Mouse (Mus musculus) ES-CJ7 (cell line): ENCODE results near the gene Slc25a44.
A peak's percentile ranks its signal among the peaks of the same experiment; 100 is the strongest.
"Not testable (repeated sequence)": the region's sequence is repeated elsewhere in the genome, so short reads cannot be mapped to it uniquely, and the experiment has no call there.

Experiments used
- DNase-seq: peaks from one replicate; pipeline ENCODE4 v3.0.0; 2011; ENCODE audit warnings: low read depth, low spot score

The Slc25a44 gene

DNA sequence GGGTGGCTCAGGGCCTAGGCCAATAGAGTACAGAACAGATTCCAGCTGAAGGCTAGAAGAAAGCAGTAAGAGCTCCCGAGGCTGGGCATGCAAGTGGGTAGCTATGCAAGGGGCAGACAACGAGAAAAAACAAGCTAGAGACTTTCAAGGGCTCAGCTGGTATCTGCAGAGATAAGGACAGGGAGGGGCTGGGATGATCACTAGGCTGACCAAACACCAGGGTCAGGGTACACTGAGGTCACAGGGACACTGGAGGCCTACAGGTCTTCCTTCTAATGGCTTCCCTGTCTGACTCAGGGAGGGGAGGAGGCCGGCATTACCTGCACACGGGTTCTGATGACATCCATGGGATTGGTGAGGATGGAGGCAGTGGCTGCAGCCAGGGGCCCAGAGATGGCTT is 9.3 kb downstream of the Slc25a44 start:
- DNase-seq: no peak

DNA sequence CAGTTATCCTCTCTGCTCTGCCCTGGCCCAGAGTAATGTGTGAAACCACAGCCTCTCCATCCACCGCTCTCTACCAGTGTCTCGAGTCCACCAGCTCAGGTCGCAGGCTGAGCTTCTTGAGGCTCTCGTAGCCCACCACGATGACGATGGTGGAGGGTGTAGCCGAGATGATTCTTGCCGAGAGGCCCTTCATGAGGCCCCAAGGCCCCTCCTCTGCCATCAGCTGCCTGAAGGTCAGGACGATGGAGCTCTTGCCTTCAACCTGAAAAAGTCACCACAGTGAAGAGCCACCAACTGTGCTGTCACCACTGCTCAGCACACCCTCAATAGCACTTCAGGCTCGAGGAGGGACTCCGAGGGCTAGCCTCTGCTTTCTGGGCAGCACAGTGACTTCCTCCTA is 12.3 kb downstream of the Slc25a44 start:
- no peak for DNase-seq

DNA sequence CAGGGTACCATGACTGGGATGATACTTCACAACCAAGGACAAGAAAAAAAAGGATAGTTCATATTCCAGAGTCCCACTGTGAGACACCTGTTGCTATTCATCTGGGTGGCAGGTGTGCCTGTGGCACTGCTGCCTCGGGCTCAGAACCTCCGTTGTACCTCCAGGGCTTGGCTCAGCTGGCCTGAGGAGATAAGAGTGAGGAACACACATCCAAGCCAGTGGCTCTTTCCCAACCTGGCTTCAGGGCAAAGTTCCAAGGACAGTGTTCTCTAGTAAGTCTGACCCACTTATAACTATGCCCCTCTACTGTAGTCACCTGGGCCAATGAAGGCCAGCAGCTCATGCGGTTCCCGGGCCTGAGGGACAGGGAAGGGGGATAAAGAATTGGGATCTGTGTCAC is 13.3 kb downstream of the Slc25a44 start:
- no peak for DNase-seq

DNA sequence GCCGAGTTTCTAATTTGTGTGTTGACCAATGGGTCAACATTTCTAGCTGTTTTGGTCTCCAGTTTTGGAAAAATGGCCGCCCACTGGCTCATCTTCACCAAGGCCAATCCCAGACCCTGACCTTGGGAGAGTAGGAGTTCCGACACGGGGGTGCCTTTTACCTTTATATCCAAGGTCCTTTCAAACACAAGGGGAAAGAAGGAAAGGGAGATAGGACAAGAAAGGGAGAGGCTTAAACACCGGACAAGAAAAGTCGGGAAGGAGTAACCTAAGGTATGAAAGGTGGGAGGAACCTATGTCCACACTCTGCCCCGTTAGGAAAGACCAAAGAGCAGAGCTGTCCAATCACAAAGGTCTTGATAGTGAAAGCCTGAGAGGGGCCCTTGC is 14.3 kb downstream of the Slc25a44 start:
- peak; percentile 63 for DNase-seq

DNA sequence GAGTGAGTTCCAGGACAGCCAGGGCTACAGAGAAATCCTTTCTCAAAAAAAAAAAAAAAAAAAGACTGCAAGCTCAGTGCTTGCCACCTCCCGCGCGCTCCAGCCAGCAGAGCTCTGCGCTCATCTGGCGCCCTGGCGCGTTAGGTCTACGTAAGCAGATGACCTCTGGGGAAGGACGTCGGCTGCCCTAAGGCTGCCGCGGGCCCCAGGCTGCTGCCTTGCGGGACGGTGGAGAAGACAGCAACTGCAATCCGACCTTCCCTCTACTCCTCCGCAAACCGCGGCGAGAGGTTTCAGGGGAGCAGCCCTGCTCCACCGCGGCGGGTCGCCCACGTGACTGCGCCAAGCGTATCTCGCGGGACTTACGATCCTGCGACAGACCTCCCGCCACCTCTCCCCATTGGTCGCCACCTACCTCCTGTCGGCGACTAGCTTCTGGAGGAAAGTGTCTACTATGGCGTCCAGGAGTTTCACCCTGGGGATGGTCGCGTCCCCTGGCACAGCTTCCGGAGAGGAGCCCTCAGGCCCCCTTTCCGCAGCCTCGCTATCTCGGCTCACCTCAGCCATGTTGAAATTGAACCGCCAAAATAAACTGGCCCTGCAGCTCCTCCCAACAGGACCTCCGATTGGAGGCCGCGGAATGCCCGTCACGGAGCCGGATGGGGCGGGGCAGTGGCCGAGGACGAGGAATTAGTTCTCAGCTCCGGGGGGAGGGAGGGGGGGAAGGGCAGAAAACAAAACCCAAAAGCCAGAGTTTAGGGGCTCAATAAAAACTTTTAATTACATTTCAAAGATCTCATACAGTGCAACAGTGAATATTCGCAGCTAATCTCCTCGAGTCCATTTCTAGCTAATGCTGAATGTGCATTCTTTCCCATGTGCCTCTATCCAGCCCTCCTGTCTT is 14.9 kb downstream of the Slc25a44 start, which contains the start of gene Pmf1:
Pmf1 (minus strand) TSS at position 591 of the 904 bp plus-strand sequence.
- peak; percentile 93 for DNase-seq

DNA sequence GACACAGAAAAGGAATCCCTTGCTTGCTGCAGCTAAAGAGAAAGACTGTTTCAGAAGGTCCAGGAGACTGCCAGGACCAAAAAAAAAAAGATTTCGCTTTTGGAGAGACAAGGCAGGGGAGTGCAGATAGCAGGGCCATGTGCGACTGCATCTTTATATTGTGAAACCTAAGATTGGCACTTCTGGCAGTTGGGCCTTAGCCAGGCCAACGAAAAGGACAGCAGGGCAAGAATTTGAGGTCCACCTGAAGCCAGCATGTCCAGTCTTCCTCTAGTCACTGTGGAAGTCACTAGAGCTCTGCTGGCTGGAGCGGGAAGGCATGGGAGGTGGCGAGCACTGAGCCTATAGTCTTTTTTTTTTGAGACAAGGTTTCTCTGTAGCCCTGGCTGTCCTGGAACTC is 16.0 kb downstream of the Slc25a44 start:
- DNase-seq: no peak

DNA sequence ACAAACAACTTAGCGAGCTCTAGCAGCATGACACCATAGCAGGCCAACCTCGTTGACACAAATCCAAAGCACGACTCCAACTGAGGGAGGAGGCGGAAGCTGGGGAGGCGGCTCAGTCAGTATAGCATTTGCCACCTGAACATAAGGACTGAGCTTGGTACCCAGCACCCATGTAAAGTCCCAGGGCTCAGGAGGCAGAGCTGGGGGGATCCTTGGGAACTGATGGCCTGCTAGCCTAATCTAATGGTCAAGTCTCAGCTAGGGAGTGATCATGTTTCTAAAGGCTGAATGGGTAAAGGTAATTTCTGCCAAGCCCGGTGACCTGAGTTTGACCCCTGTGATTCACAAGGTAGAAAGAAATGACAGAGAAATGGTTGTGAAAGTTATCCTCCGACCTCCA is 17.4 kb downstream of the Slc25a44 start:
- DNase-seq: no peak

DNA sequence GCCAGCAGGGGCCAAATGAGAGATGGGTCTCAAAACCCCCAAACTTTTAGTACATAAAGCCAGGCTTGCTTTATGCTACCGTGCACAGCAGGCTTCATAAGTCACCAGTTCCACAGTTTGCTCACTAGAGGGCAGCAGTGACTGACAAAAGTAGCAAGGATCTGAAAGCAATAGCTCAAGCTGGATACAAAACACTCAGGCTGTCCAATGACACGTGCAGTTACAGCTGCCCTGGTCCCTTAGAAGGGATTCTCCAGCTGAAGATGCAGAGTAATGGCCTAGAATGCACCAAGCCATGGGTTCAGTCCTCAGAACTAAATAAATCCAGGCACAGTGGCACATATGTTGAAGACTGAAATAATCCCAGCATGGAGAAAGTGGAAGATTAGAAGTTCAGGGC is 17.8 kb downstream of the Slc25a44 start:
- peak; percentile 90 for DNase-seq

DNA sequence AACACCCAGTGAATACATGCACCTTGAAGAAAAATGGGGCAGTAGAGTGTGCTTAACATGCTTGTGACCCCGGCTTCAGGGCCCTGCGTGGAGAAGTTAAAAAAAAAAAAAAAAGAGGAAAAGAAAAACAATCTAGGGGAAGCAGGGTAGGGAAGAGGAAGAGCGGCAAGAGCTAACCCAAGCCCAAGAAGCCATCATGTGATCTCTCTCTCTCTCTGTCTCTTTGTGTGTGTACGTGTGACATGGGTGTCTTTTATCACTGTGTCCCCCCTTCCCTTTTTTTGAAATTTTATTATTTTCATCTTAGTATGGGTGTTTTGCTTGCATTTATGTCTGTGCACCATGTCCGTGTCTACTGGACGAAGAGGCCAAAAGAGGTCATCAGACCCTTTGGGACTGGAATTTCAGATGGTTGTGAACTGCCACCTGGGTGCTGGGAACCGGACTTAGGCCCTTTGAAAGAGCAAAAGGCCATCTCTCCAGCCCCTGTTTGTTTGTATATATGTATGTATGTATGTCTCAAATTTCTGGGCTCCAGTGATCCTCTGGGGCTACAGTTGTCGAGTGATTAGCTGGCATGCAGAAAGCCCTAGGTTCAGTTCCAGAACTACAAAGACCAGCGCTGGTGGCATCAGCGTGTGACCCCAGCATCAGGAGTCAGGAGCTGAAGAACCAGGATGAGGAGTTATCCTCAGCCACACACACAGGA is 21.3 kb downstream of the Slc25a44 start:
- DNase-seq: no peak

DNA sequence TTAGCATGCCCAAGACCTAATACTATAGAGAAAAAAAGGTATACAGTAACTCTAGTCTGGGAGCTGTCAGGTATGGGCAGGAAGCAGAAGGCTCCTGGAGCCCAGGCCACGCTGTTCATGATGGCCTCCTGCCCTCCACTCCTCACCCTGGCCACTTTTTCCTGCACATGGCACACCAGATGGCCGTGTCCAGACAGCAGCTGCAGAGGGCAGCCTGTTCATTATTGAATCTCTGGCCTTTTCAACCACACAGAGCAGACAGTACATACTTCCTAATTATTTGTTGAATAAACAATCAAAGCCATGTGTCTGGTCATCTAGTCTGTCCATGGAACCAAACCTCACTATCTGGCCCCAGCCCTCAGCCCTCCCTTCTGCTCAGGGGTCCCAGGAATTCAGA is 26.3 kb downstream of the Slc25a44 start:
- no peak for DNase-seq

DNA sequence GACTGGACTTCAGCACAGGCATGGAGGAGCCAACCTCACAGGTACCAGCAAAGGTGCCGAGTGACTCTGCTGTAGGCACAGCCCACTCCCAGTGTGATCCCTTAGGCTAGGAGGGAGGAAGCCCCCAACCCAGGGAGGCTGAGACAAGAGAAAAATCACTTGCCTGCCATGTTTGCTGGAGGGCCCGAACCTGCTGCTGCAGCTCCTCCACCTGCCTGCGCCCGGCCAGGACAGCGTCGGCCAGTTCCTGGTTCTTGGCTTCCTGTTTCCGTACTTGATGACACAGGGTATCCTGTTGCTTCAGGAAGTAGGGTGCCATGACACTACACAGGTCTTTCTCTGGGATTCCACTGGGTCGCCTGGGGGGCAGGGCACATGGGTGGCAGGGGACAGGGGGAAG is 29.2 kb downstream of the Slc25a44 start:
- no peak for DNase-seq

DNA sequence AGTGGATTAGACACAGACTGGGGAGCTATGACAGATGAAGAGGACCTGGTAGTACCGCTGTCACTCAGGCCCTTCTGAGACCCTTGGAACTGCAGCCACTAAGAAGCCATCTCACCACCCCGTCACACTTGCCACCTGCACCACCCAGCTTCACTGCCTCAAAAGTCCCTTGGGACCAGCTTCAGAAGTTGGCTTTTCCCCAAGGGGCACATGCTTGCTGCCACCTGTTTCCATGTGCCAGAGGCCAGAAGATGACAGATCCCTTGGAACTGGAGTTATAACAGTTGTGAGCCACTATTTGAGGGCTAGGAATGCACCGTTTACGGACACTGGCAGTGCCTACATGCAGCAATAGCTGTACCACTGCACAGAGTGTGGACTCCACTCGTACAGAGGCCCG is 29.7 kb downstream of the Slc25a44 start:
- no peak for DNase-seq

DNA sequence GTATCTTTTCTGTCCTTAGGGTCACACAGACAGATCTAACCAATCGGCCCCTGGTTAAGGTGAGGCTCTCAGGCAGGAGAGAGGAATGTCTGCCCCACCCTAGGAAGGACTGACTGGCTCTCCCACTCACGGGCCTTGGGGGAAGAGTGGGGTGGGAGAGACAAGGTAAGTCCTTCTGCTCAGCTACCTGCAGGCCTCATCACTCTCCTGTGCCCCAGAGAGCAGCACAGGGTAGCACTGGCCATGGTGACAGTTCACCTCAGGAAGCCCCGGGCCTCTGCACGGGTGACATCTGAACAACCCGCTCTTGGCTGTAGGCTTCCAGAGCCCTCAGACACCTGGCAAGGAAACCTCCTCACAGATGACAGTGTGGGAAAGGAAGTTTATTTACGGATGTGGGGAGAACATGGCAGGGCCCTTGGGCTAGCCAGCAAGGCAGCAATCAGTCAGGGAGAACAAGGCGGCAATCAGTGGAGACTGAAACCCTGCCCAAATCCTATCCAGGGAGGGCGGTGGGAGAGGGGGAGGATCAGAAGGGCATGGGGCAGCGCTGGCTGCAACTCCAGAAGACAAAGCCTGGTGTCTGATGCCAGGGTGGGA is 31.1 kb downstream of the Slc25a44 start:
- no peak for DNase-seq

DNA sequence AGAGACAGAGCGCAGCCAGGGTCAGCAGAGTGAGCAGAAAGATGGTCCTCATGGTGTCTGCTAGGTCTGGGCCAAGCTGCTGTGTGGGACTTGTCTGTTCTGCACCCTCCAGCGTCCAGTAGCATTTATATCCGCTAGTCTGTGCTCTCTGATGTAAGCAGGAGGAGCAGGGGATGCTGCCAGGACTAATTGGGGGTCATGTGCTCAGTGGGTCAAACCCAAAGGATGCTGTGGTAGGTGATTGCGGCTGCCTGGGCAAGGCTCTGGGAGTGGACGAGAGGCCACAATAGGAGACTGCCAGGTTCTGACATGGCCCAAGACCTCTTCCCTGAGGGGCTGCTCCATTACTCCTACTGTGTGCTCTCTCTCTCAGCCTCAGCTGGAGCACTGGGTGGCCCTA is 40.6 kb downstream of the Slc25a44 start, which contains the start of gene Bglap:
Bglap (minus strand) TSS at position 101 of the 400 bp plus-strand sequence.
- DNase-seq: no peak

DNA sequence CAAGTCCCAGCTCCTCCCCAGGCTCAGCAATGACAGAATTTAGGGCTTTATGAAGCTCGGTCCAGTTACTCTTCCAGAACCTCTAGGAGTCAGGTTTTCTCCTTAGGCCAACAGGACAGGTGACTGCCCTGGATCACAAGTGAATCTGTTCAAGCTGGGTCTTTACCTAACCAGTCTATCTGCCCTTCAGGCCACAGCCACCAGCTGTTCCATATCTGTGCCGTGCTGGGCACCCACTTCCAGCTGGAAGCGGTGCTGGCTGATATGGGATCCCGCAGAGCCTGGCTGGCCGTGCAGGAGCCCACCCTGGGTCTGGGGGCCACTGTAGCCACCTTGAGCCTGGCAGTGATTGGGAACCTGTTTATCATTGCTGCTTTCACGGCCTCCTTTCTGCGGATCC is 42.6 kb downstream of the Slc25a44 start:
- DNase-seq: not testable (repeated sequence)

DNA sequence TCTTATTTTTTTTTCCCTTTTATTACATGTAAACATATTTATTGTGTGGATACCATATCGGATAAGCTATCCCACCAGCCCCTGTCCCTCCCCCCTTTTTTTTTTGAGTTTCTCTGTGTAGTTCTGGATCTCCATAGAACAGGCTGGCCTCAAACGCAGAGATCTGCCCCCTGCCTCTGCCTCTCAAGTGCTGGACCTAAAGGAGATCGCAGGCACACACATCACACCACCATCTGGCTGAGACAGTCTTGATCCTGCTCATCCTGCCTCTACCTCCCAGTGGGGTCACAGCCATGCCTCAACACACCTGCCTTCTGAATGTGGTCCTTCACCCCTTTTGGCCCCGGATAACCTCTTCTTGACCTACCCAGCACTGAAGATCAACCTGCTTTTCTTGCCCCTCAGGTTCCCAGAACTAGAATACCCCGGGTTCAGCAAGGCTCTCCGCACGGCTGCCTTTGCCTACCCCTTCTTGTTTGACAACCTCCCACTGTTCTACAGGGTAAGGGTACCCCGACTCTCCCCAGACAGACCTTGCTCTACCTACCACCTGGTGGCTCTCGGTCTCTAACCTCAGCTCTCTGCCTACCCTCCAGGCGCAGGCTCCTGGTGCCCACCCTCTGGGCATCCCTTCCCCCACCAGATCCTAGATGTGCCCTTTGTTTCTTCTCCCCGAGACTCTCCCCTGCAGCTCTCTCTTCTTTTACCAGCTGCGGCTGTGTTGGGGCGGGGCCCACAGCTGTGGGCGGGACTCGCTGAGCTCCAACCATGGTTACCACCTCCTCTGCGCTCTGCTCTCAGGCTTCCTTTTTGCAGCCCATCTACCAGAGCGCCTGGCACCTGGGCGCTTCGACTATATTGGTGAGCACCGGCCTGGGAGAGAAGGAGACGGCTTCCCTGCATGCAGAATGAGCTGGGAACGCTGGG is 43.3 kb downstream of the Slc25a44 start:
- DNase-seq: peak; percentile 37

DNA sequence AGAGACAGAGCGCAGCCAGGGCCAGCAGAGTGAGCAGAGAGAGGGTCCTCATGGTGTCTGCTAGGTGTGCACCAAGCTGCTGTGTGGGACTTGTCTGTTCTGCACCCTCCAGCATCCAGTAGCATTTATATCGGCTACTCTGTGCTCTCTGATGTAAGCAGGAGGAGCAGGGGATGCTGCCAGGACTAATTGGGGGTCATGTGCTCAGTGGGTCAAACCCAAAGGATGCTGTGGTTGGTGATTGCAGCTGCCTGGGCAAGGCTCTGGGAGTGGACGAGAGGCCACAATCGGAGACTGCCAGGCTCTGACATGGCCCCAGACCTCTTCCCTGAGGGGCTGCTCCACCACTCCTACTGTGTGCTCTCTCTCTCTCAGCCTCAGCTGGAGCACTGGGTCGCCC is 46.3 kb downstream of the Slc25a44 start, which contains the start of gene Bglap2:
Bglap2 (minus strand) TSS at position 101 of the 400 bp plus-strand sequence.
- not testable (repeated sequence) for DNase-seq

DNA sequence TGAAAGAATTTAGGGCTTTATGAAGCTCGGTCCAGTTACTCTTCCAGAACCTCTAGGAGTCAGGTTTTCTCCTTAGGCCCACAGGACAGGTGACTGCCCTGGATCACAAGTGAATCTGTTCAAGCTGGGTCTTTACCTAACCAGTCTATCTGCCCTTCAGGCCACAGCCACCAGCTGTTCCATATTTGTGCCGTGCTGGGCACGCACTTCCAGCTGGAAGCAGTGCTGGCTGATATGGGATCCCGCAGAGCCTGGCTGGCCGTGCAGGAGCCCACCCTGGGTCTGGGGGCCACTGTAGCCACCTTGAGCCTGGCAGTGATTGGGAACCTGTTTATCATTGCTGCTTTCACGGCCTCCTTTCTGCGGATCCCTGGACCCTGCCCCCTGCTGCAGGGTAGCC is 48.3 kb downstream of the Slc25a44 start:
- DNase-seq: not testable (repeated sequence)

DNA sequence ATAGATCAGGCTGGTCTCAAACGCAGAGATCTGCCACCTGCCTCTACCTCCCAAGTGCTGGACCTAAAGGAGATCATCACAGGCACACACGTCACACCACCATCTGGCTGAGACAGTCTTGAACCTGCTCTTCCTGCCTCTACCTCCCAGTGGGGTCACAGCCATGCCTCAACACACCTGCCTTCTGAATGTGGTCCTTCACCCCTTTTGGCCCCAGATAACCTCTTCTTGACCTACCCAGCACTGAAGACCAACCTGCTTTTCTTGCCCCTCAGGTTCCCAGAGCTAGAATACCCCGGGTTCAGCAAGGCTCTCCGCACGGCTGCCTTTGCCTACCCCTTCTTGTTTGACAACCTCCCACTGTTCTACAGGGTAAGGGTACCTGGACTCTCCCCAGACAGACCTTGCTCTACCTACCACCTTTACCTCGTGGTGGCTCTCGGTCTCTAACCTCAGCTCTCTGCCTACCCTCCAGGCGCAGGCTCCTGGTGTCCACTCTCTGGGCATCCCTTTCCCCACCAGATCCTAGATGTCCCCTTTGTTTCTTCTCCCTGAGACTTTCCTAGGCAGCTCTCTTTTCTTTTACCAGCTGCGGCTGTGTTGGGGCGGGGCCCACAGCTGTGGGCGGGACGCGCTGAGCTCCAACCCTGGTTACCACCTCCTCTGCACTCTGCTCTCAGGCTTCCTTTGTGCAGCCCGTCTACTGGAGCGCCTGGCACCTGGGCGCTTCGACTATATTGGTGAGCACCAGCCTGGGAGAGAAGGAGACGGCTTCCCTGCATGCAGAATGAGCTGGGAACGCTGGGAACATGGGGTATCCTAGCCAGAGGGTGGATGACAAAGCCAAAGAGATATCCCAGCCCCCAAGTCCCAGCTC is 49.0 kb downstream of the Slc25a44 start:
- DNase-seq: peak; percentile 55

DNA sequence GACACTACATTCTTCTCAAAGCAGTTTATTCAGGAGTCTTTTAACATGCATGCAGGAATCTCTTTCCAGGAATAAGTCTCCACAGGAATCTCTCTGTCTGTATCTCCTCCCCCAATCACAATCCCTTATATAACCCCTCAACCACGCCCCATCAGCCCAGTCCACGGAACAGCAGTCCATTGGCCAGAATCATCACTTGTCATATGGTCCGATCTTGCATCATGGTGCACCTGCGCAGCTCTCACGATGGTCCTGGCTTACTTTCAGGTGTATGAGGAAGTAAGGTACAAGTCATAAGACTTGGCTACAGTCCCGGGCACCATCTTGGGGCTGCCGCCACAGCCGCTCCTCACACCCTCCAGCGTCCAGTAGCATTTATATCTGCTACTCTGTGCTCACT is 52.3 kb downstream of the Slc25a44 start, which contains the start of gene Bglap3:
Bglap3 (minus strand) TSS at position 101 of the 400 bp plus-strand sequence.
- not testable (repeated sequence) for DNase-seq
